Mouse (Mus musculus) urinary bladder, postnatal 25 days (tissue): ENCODE measurements at regions not wholly inside any gene's neighbourhood (a gene's known extent, or its start where the extent isn't known, plus 50 kb on each side); places are given as distances from the start of the nearest gene placed in this dataset.

Source experiments
- DNase-seq: peaks from one replicate; pipeline ENCODE4 v3.0.0; 2022; ENCODE audit warnings: low spot score

DNA sequence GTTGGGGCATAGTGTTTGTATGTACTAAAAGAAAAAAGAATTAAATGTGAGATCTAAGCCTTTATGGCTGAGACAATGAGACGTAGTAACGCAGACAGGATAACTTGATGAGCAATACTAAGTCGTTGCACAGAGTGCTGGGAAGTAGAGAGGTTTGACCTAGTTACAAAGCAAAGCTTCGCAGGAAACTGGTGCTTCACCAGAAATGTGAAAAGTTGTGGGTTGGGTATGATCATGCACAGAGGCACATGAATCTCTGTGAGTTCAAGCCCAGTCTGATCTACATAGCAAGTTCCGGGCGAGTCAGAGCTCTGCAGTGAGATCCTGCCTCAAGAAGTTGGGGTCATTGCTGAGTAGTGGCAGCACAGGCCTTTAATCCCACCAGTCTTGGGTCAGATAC is 65.3 kb upstream of the Jmy start:
- no peak for DNase-seq

GRCm38 (mm10) chr13:93564091-93564490 is 64.5 kb upstream of the Jmy start:
- DNase-seq, result no peak

- no peak for DNase-seq
These were observed 60.7 kb upstream of the Jmy start for GRCm38 (mm10) chr13:93560282-93560681.

- no peak for DNase-seq
These were observed 59.0 kb upstream of the Jmy start for GRCm38 (mm10) chr13:93558603-93559002.

- DNase-seq, result no peak
These were observed 56.5 kb upstream of the Jmy start for GRCm38 (mm10) chr13:93556119-93556518.

DNA sequence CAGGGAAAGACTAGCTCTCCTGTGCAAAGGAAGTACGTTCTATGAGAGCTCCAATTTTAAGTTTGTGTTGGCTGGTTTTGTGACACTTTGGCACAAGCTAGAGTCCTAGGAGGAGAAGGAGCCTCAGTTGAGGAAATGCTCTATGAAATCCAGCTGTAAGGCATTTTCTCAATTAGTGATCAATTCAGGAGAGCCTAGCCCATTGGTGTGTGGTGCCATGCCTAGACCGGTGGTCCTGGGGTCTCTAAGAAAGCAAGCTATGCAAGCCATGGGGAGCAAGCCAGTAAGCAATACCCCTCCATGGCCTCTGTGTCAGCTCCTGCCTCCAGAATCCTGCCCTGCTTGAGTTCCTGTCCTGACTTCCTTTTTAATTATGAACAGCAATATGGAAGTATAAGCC is 55.3 kb upstream of the Jmy start:
- no peak for DNase-seq

DNA sequence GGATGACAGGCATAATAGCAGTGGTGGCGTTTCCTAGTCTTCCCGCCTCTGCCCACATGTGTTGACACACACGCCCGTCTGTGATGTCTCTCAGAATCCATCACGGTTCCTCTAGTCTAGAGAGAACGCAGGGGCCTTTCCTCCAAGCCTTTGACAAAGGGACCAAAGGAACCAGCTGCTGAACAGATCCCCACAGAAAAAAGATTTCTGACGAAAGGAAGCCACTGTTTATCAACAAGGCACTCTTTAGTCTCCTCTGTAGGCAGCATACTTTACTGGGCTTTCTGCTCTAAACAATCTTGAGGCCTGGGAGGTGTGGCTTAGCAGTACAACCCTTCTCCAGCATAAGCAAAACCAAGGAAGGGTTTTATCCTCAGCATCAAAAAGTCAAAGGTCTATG is 54.3 kb upstream of the Jmy start:
- no peak for DNase-seq

DNA sequence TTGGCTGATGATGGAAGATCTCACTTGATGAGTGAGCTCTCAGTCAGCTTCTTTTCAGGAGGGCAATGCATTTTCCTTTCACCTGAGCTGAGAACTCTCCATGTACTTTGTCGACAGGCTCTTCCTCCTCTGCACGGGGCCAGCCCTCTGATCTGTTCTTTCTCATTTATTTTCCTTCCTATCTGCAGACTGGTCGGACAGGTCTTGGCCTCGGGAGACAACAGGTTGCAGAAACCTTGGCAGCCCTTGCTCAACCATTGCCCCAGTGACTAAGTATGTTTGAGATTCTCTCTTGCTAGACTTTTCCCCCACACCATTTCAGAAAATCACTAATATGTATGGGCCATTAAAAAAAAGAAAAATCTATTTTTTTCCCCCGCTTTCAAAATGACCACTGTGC is 53.7 kb upstream of the Jmy start:
- peak; percentile 23 for DNase-seq

DNA sequence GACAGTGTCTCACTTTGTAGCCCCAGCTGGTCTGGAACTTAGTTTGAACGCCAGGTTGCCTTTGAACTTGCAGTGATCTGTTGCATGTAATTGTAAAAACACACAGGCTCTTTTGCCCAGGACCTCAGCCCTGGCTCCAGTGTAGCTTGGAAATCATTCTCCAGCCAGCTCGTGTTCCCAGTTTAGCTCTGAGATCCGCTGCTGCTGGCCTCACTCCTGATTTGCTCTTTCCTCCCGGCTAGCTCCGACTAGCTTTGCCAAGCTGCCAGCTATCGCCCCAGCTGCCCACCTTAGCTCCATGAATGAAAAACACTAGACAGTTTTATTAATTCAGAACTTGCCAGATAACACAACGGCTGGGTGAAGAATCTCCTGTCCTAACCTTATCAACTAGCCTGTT is 50.7 kb upstream of the Jmy start:
- DNase-seq, result no peak
